Mouse (Mus musculus): ENCODE results near the gene Gm8127.
"Not testable (repeated sequence)": the region's sequence is repeated elsewhere in the genome, so short reads cannot be mapped to it uniquely, and the experiment has no call there.

The Gm8127 gene

DNA sequence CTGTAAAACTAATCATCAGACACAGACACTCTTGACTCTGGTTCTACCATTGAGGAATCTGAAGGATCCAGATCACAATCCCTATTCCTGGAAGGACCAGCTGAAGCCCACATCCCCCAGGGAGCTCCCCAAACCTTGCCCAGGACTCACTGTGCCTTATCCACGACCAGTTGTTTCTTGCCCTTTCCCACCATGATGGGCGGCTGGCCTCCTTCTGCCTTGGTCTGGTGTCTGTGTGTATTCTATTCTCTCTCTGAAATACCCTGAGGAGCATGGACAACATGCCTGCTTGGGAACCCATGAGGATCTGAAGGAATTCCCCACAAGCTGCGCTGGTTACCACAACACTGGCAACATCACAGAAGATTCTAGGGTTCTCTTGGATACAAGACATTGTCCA is at the start of gene Gm8127:
Gm8127 (minus strand) TSS at position 330 of the 400 bp plus-strand sequence.
- DNase-seq: not testable (repeated sequence)

DNA sequence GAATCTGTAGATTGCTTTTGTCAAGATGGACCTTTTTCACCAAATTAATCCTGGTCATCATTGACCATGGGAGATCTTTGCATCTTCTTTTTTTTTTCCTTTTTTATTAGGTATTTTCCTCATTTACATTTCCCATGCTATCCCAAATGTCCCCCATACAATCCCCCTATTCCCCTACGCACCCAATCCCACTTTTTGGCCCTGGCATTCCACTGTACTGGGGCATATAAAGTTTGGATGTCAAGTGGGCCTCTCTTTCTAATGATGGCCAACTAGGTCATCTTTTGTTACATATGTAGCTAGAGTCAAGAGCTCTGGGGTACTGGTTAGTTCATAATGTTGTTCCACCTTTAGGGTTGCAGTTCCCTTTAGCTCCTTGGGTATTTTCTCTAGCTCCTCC is 44.0 kb upstream of the Gm8127 start:
- DNase-seq: not testable (repeated sequence)

DNA sequence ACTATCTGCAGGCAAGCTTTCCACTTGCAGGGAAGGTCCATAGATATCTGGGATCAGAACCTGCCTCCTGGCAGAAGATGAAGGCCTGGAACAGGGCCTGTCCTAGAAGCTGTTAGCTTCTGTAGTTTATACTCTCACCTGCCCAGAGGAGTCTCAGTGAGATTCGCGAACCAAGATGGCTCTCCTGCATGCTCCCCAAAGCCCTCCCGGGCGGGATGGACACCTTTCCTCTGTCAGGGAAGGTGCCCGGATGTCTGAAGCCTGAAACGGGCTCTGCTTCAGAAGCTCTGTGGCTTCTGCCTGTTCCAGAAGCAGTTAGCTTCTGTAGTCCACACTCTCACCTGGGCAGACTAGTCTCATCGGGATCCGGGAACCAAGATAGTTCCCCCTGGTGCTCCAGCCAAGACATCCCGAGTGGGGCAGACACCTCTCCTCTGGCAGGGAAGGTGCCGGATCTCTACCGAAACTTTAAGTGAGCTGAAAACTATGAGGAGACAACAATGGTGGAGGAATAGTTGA is 37.8 kb upstream of the Gm8127 start:
- DNase-seq: not testable (repeated sequence)

DNA sequence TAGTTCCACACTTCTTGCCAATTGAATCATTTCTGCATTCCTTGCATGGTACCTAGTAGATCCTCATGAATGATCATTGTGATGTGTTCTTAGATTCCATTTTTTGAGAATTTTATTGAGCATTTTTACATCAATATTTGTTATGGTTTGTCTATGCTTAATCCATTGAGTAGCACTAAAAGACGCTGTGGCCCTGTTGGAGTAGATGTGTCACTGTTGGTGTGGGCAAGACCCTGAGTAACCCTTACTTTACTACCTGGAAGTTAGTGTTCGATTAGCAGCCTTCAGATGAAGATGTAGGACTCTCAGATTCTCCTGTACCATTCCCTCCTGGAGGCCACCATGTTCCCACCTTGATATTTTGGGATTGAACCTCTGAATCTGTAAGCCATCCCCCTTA is 35.0 kb upstream of the Gm8127 start:
- not testable (repeated sequence) for DNase-seq

DNA sequence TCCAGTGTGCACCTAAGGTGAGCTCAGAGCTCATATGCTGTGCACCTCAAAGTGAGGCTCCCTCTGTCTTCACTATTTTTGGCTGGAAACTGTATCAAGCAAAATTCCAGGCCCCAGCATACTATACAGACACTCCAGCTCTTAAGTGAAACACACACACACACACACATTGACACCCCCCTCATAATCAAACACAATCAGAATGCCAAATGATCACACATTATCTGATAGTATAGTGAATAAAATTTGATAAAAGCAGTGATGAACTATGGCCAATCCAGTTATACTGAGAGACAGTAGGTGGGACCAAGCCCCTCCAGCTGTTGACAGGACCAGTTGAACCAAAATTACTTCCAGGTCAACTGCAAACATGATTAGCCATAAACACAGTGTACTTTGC is 25.9 kb upstream of the Gm8127 start:
- DNase-seq: not testable (repeated sequence)

DNA sequence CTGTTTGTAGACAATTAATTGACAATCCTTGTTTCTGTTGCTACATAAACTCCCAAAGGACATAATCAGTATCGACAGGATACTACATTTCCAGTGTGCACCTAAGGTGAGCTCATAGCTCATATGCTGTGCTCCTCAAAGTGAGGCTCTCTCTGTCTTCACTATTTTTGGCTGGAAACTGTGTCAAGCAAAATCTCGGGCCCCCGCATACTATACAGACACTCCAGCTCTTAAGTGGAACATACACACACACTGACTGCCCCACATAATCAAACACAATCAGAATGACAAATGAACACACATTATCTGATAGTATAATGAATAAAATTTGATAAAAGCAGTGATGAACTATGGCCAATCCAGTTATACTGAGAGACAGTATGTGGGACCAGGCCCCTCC is 15.0 kb downstream of the Gm8127 start:
- not testable (repeated sequence) for DNase-seq

DNA sequence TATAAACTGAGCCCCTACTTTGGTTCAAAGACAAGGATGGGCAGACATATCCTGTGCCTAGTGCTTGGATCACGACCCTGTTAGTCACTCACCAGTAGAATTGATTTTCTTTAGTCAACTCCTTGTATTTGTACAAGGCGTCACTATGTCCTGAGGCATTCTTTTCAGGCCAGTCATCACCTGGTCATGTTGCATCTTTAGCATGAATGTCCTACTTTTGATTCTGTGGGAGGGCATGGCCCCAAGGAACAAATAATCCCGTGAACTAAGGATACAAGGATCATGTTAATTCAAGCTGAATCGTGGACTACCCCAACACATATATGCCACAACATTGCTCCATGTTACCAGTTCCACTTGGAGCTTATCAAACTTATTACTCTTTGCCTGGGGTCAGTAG is 15.5 kb downstream of the Gm8127 start:
- DNase-seq: not testable (repeated sequence)

DNA sequence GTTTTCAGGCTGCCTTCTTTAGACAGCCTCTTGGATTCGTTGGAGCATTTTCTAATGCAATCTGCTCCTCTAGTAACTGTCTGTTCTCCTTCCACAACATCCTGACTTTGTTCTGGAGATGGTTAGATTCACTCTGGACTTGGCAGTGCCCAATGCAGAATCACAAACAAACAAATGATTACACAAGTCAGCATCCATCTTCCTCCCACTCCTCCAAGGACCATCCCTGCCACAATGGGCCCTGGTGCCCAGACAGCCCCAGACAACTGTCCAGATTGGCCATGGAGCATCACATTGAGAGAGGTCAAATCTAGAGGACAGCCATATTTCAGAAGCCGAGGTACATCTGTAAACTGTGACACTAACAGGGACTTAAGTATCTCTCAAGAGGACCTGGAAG is 16.2 kb downstream of the Gm8127 start:
- DNase-seq: not testable (repeated sequence)

DNA sequence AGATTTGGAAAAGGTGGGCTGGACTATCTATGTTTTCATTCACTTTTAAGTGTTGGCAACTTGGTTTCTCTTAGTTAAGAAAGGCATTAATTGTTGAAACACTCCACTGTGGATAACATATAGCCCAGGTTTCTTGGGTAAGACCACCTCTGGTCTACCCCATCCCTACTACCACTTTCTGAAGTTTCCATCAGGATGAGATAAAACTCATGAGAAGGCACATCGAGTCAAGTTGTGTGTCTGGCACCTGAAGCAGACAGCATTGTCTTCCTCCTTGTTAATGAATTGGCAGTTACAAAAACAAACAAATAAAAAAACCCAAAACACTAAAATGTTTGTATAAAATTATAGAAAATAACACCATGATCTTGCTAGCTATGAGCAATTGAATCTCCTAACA is 17.9 kb downstream of the Gm8127 start:
- not testable (repeated sequence) for DNase-seq

DNA sequence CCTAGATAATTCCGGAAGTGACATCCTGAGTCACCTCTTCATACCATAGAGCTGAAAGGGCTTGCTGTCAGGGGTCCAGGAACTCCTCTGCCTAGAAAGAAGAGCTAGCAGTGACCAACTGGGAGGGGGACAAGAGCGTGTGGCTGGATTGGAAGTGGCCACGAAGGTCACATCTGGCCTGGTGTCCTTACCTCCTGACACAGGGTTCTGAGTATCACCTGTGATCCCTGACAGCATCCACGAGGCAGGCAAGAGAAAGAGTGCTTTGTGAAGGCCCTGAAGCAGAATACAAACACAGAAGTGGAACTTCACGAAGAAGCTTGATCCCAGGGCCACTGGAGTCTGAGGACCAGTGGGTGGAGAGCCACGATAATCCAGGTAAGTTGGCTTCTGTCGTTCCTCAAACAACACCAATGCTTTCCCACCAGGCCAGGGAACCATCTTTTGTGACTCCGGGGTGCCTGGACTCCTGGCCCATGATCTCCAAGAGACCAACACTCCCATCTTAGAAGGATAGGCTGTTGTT is 18.6 kb downstream of the Gm8127 start, which contains the start of gene Gm9732:
Gm9732 (plus strand) TSS at position 51 of the 526 bp plus-strand sequence.
- peak; percentile 31 for DNase-seq

DNA sequence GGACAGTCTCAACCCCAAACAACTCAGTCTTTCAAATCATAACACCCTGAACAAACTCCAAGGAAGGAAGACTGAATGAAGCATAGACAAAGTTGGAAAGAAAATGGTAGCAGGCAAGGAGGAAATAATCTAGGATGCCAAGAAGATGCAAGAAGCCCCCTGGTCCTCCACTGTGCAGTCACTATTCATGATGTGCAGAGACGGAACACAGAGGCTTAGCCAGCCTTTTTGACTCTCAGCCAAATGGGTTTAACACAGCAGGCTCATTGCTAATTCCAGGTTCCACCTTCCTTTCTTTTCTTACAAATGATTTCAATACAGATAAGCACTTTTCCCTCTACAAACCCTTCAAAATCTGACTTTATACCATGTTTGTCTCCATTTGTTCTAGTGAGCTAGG is 20.5 kb downstream of the Gm8127 start:
- DNase-seq: not testable (repeated sequence)

DNA sequence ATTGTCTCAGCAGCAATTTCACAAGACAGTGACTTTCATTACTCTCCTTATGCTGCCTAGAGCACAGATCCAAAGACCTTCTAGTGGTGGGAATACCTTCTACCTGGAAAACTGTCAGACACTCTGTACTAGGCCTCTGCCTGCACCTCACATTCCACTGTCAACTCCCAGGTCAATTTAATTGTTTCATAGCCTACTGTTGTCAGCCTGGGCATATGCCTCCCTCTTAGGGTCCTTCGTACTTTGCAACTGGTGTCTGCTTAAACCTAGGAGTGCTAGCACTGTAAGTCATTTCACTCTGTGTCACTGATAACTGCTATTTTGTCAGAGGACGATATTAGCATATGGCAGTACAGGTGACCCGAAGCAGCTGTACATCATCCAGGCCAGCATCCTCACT is 24.4 kb downstream of the Gm8127 start:
- DNase-seq: not testable (repeated sequence)

DNA sequence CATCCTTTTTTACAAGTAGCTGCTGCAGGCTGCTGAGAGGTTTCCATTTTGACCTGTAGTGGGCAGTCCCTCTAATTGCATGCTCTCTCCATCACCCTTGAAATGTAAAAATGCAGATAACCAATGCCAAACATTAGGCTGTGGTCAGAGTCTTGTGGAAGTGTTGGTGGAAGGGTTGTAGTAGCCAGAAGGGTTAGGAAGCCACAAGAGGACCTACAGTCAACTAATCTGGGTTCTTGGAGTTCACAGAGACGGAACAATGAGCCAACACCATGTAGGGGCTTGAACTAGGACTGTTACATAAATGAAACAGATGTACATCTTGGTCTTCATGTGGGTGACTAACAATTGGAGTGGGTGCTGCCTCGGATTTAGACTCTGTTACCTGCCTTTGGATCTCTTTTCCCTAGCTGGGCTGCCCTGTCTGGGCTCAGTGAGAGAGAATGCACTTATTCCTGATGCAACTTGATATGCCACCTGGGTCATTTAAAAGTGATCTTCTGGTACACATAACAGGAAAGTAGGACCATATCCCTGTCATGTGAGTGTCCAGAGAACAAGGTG is 25.0 kb downstream of the Gm8127 start:
- DNase-seq: not testable (repeated sequence)

DNA sequence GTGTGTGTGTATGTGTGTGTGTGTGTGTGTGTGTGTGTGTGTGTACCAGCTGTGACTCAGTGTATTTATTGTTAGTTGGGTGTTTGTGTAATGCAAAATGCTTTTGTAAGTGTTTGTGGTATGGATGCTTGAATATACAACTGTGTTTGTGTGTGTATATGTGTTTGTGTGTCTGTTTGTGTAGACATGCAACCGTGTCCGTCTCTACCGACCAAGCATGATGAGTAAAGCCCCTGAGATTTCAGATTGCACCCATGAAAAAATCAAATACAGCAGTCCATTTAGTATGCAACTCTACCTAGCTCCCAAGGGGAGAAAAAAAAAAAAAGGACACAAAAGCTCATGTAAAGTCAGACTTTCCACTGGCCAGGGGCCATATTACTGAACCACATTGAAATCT is 30.2 kb downstream of the Gm8127 start:
- DNase-seq: not testable (repeated sequence)

DNA sequence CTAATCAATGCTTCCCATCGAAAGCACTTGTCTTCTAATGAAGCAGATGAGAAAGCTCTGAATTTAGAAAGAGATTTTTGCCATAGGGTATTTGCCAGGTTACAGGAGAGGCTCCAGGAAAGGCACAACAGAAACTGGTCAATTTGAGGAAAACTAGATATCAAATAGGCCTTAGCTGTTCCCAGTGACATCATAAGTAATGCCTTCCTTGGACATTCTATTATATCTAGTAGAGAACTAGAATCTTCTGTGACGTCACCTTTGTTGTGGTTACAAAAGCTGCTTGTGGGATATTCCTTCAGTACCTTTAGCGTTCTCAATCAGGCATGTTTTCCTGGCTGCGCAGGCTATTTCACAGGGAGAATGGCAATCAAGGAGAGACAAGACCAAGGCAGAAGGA is 35.3 kb downstream of the Gm8127 start, which contains the start of gene Gm8126:
Gm8126 (plus strand) TSS at position 301 of the 400 bp plus-strand sequence.
- DNase-seq: not testable (repeated sequence)

DNA sequence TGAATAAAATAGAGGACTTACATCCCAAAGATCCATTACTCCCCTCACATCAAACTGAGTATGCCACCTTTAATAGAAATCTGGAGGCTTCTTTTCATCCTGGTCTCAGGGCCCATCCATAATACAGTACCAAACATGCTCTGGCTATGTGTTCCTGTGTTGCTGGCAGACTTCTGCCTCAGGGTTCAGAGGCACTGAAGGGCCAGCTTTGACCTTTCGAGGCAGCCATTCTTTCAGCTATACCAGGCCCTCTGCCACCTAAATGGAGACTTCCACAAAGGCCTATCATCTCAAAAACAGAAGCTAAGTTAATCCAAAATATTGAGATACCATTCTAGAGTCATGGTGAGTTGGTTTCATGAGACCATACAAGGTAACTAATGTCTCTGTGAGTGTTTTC is 37.1 kb downstream of the Gm8127 start:
- DNase-seq: not testable (repeated sequence)

DNA sequence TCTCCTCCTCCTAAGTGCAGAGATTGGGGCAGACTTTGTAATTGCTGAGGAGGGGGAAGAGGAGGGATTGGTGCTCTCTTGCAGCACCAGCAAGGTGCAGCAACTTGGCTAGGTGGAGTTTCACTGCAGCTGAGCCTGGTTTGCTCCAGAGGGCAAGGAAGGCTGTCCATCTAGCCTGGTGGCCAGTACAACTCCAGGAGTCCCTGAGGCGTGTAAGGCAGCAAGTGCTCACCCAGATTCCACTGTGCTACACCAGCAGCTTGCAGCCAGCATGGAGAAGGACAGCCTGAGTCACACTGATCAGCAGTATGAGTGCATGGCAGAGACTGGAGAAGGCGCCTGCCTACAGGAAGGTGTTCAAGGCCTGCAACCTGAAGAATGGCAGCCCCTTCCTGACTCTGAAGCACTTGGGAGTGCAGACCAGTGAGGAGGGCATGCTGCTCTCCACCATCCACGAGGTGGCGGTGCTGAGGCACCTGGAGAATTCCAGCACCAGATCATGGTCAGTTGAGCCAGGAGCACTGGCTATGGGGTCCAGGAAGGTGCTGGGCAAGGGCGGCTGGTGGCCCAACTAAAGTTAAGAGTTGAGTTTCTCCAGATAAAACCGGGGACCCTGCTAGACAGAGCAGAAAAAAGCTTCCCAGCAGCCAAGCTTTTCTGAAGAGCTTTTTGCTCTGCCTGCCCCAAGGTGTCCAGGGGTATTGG is 42.9 kb downstream of the Gm8127 start:
- DNase-seq: peak; percentile 41

DNA sequence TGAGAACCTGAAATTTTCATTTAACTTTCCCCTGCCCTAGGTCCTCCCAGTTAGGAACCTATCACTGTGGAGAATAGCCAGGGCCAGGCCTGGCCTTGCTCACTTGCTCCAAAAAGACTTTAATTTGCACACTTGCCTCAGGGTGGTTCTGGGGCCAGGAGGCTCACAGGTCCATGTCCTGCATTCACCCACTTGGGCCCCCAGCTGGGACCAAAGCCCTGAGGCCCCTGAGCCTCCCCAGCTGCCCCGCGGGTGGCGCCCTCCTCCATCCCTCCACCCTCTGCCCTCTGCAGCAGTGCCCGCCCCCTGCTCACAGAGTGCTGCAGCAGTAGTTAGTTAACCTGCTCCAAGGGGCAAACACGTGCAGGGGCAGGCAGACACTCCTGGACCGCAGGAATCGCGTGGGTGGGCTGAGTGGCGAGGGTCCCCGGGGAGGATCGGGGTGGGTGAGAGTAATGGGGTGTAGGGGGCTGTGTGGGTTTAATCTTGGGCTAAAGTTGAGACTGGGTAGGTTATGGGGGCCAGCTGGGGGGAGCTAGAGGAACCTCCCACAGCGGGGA is 43.9 kb downstream of the Gm8127 start:
- DNase-seq: peak; percentile 47
